Mouse (Mus musculus) ES-E14 (cell line): ENCODE data around the gene Gm17428. TPM values are rescaled to one million over a fixed set of nuclear protein-coding genes. Genes with fewer than 3 reads are reported as not detected.
"Not testable (repeated sequence)": the region's sequence is repeated elsewhere in the genome, so short reads cannot be mapped to it uniquely, and the experiment has no call there.

Source experiments
- DNase-seq: peaks from one replicate; pipeline ENCODE4 v3.0.0-alpha.2; 2013; ENCODE audit warnings: low read depth, low spot score
- H3K27ac ChIP-seq: 2 replicates; pipeline ENCODE4 v1.5.1; 2012; ENCODE audit warnings: low read depth, mild to moderate bottlenecking, low read length, moderate library complexity, mixed read lengths; ENCODE audit not compliant: poor library complexity, insufficient read depth, severe bottlenecking
- H3K36me3 ChIP-seq: 2 replicates; pipeline ENCODE4 v1.6.1; 2012; ENCODE audit warnings: mild to moderate bottlenecking, low read length, moderate library complexity, mixed read lengths; ENCODE audit not compliant: control insufficient read depth, poor library complexity, insufficient read depth, severe bottlenecking
- H3K4me1 ChIP-seq, 2 experiments: fragments of 150-350 bp in 1 of 2; sonication (generic) in 1 of 2; 2 replicates each; pipeline ENCODE4 v1.6.1; 2012; ENCODE audit warnings: low read length in 2 of 2, mild to moderate bottlenecking in 1 of 2, mixed read lengths in 1 of 2; ENCODE audit not compliant: control insufficient read depth in 2 of 2, insufficient read depth in 2 of 2, poor library complexity in 1 of 2
- H3K4me3 ChIP-seq, 2 experiments: fragments of 150-350 bp in 1 of 2; sonication (generic) in 1 of 2; 2 replicates each; pipeline ENCODE4 v1.5.1; 2012; ENCODE audit warnings: low read length in 2 of 2, low read depth in 1 of 2, mild to moderate bottlenecking in 1 of 2, mixed read lengths in 1 of 2; ENCODE audit not compliant: insufficient read depth in 1 of 2, poor library complexity in 1 of 2, severe bottlenecking in 1 of 2
- H3K9ac ChIP-seq: 2 replicates; pipeline ENCODE4 v1.6.1; 2012; ENCODE audit warnings: low read depth, mild to moderate bottlenecking, low read length, mixed read lengths; ENCODE audit not compliant: poor library complexity, insufficient read depth, severe bottlenecking
- H3K9me3 ChIP-seq: fragments of 150-350 bp; sonication (generic); 2 replicates; pipeline ENCODE4 v1.6.1; 2012; ENCODE audit warnings: low read depth, mild to moderate bottlenecking, low read length; ENCODE audit not compliant: control insufficient read depth, insufficient read depth
- CHD2 ChIP-seq: IDR thresholded peaks from 2 replicates; pipeline ENCODE4 v1.6.1; 2014; ENCODE audit warnings: mild to moderate bottlenecking, low read depth, low read length, inconsistent platforms
- HCFC1 ChIP-seq: IDR thresholded peaks from 2 replicates; pipeline ENCODE4 v1.6.1; 2012; ENCODE audit warnings: low read length, inconsistent platforms, borderline replicate concordance; ENCODE audit not compliant: insufficient read depth
- MAFK ChIP-seq: IDR thresholded peaks from 2 replicates; pipeline ENCODE4 v1.6.1; 2014; ENCODE audit warnings: mild to moderate bottlenecking, low read depth, low read length, inconsistent platforms; ENCODE audit not compliant: insufficient read depth
- ZC3H11A ChIP-seq: IDR thresholded peaks from 2 replicates; pipeline ENCODE4 v1.6.1; 2012; ENCODE audit warnings: low read depth, mild to moderate bottlenecking, inconsistent platforms, low read length, borderline replicate concordance
- ZNF384 ChIP-seq: IDR thresholded peaks from 2 replicates; pipeline ENCODE4 v1.6.1; 2012; ENCODE audit warnings: low read depth, low read length, inconsistent platforms
- in situ Hi-C, 2 experiments: fragments of 600-800 bp; cut with MboI; formaldehyde crosslinking; loops; one replicate each; pipeline ENCODE4 v1.15.1; 2025; ENCODE audit warnings: low sequenced_read_pairs in 2 of 2, inconsistent platforms in 1 of 2; ENCODE audit not compliant: unreplicated experiment in 2 of 2
- total RNA-seq: library from RNA; depleted of rRNA; stranded (reverse); fragments of 300-350 nt; gene quantifications from 2 replicates; pipeline ENCODE4 v1.2.3, GENCODE M21; 2012

Gene Gm17428
- total RNA-seq, 1 experiment, result not detected

DNA sequence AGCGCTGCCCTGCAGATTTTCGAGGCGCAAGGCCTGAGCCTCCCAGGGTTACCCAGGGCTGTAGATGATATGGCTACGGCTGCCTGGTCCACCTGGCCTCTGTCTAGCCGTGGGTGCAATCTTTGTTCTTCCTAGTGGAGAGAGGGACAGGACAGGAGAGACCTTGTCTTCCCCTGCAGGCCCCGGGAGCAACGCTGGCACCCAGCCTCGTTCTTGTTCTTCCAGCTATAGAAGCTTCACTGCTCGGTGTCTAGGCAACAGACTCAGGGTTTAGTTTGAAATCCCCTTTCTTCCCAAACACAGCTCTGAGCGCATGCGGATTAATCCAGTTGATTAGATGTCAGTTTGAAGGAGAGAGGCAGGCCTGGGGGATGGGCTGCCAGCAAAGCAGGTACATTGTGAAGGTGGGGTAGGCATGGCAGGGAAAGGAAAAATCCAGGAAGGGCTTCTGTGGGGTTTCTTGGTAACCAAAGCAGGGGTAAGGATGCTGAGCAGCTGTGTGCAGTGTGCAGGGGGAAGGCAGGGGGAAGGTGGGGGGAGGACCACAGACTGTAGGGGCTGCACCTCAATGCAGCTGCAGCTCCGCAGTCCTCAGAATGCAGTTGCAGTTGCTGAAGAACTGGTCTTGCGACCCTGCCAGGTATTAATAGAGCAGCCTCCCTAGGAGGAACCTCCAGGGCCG is 18.9 kb downstream of the Gm17428 start:
- no peak for TF ChIP-seq ZC3H11A
- TF ChIP-seq CHD2, result no peak
- no peak for TF ChIP-seq ZNF384
- no peak for TF ChIP-seq HCFC1
- no peak for TF ChIP-seq MAFK
- Histone ChIP-seq H3K27ac (no peak overlapping the region), H3K9ac (no peak overlapping the region), H3K36me3 (no peaks in the 10 kb centered on the region), H3K4me3 (no peak overlapping the region), H3K9me3 (no peaks in the 10 kb centered on the region), H3K4me1 (peaks cover 0 to 6% of the 10 kb centered on the region in 2 experiments; a peak in 1 of 4 replicates)
- in situ Hi-C loops, result no loop called here
- DNase-seq, result no peak

DNA sequence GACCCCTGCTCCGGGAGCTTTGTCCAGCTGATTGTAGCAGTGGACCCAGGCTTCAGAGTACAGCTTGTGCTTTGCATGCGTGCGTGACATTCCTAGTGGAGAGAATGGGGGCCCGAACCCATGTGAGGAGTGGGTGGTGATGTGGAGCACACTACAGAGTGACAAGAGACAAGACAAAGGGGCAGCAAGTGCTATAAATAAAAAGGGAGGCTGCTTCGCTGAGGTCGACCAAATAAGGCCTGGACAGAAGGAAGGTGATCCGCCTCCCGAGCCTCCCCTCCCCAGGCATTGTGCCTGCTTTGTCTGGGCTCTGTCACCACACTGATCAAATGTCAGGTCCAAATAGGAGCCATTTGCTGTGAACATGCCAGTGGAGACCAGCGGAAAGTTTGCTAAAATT is 20.1 kb downstream of the Gm17428 start:
- no peak overlapping the region for H3K9ac ChIP-seq
- no peak overlapping the region for H3K4me3 ChIP-seq
- H3K36me3 ChIP-seq, result no peaks in the 10 kb centered on the region
- no peaks in the 10 kb centered on the region for H3K9me3 ChIP-seq
- no peak for DNase-seq
- H3K4me1 ChIP-seq, result peaks cover 0 to 6% of the 10 kb centered on the region in 2 experiments; a peak in 1 of 4 replicates
- no peak for TF ChIP-seq ZNF384
- no peak for TF ChIP-seq HCFC1
- TF ChIP-seq CHD2, result no peak
- no peak for TF ChIP-seq ZC3H11A
- in situ Hi-C loops, result no loop called here
- no peak overlapping the region for H3K27ac ChIP-seq

DNA sequence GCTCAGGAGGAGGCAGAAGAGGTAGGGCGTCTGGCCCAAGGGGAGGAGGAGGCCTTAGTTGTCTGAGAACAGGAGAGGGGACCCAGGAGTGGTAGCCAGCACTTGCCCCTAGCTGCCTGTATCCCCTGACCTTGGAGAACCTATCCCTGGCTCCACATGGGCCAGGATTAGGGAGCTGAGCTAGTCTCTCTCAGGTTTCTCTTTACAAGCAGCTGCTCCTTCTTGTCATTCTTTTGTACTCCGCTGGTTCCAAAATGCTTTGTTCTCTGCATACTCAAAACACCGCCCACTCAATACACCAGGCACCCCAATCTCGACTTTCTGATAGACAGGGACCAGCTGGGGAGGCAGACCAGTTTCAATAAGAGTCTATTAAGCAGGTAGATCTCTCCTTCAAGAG is 20.6 kb downstream of the Gm17428 start:
- Histone ChIP-seq H3K36me3 (no peaks in the 10 kb centered on the region), H3K9ac (no peak overlapping the region), H3K9me3 (no peaks in the 10 kb centered on the region), H3K4me1 (peaks cover 0 to 8% of the 10 kb centered on the region in 2 experiments; a peak in 1 of 4 replicates), H3K4me3 (no peak overlapping the region), H3K27ac (no peak overlapping the region)
- in situ Hi-C loops, result no loop called here
- TF ChIP-seq CHD2 (no peak), HCFC1 (no peak)
- DNase-seq, result no peak

DNA sequence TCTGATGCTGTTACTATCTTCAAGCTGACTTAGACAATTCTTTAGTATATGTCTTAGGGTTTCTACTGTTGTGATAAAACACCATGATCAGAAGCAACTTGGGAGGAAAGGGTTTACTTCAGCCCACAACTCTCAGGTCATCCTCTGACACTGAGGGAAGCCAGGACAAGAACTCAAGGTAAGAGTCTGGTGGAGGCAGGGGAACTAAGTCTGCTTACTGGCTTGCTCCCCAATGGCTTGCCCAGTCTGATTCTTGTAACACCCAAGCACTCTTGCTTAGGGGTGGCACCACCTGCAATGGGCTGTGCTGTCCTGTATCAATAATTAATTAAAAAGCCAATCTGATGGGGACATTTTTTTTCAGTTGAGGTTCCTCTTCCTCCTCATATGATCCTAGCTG is 21.9 kb downstream of the Gm17428 start:
- H3K9me3 ChIP-seq, result no peaks in the 10 kb centered on the region
- H3K27ac ChIP-seq, result no peak overlapping the region
- in situ Hi-C loops, result no loop called here
- H3K4me3 ChIP-seq, result no peak overlapping the region
- TF ChIP-seq MAFK (no peak), CHD2 (no peak), HCFC1 (no peak), ZNF384 (no peak), ZC3H11A (no peak)
- H3K36me3 ChIP-seq, result no peaks in the 10 kb centered on the region
- H3K4me1 ChIP-seq, result peaks cover 0 to 14% of the 10 kb centered on the region in 2 experiments; a peak in 1 of 4 replicates
- no peak for DNase-seq
- H3K9ac ChIP-seq, result no peak overlapping the region

DNA sequence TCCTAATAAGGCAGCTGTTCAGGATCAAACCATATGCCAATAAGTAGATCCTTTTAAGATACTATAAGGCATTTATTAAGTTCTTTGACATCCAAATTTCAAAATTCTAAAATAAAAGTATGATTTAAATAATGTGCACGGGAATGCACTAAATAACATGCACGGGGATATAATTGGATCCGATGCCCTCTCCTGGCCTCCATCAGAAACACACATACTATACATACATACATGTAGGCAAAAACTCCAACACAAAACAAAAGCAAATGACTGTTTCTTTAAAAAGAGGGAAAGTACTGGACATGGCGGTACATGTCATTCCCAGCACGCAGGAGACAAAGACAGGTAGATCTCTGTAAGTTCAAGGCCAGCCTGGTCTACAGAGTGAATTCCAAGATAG is 23.1 kb downstream of the Gm17428 start:
- H3K4me3 ChIP-seq, H3K36me3 ChIP-seq, in situ Hi-C loops, DNase-seq, H3K9ac ChIP-seq, H3K9me3 ChIP-seq, H3K27ac ChIP-seq: not testable (repeated sequence)
- H3K4me1 ChIP-seq, result peaks cover 0 to 20% of the 10 kb centered on the region in 2 experiments; a peak in 1 of 4 replicates
